Mouse (Mus musculus): Measurements from ENCODE around the gene Ipp. TPM values are rescaled to one million over a fixed set of nuclear protein-coding genes. Genes with fewer than 3 reads are reported as not detected.

Ipp gene
- total RNA-seq, 1 experiment from 2014 or later = 10.0 TPM

DNA sequence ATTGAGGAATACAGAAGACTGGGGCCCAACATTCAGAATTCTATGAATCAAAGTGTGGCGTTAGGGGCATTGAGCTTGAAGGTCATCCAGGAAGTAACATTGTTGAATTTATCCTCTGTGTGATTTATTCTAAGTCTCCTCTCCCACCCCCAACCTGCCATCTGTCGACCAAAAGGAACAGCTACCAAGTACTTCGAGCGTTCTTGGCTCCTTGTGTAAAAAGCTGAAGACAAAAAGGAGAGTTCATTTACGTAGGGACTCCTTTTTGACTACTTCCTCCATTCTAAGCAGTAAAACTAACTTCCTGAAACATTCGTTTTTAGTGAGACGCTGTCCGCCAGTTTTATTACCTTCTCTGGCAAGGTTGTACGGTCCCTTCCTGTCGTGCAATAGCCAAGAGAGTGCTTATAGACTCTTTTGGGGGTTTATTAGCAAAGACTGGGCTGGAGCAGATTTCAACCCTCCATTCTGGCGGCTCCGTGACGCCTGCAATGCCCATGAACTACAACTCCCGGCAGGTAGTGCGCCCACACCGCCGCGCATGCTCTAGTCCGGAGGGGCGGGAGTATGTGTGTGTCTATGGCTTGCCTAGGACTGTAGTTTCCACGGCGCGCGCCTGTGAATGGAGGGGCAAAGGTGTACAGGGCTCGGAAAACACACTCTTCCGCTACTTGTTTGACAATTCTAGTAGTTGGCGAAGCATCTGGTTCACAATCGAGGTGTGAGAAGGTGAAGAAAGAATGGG lies 49.4 kb downstream of the Ipp start:
- peak; percentile 91 for ATAC-seq (replicated peaks; ENCODE audit: insufficient number of reproducible peaks, low FRiP score, low TSS enrichment, poor library complexity, severe bottlenecking)

DNA sequence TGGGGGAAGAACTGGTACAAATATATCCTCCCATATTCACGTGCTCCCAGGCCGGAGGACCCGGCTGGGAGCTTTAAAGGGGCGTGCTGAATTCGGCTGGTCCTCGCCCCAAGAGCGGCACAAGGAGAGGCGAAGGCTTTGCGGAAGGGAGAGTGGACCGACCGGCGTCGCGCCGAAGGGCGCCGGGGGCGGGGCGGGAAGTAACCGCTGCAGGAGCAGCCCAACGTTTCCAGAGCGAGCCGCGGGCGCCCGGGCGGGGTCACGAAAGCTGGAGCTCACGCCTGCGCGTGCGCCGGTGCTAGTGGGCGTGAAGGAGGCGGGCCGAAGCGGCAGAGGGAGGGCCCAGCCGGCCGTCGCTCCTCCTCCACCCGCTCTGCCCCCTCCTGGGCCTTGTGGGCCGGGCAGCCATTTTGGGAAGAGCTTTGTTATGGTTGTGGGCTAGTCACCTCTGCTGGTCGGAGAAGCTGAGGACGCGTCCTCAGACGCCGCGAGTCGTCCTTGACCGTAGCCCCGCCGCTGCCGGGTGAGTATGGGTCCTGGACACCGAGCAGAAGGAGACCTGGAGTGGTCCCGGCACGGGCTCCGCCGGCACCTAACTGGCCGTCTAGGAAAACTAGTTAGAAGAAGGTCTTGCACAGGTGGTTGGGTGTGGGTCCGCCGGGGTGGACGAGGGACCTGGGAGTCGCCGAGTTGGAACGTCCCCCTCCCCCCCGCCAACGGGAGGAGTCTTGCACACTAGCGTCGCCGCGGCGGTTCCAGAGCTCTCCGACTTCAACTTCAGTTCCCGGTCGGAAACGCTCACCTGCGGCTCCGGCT lies 50.2 kb downstream of the Ipp start, which contains the start of gene Gpbp1l1:
Gene Gpbp1l1, plus strand, starts transcription at position 353 of the 816 bp plus-strand sequence.
- ATAC-seq (replicated peaks; ENCODE audit: insufficient number of reproducible peaks, low FRiP score, low TSS enrichment, poor library complexity, severe bottlenecking) = peak; percentile 86

DNA sequence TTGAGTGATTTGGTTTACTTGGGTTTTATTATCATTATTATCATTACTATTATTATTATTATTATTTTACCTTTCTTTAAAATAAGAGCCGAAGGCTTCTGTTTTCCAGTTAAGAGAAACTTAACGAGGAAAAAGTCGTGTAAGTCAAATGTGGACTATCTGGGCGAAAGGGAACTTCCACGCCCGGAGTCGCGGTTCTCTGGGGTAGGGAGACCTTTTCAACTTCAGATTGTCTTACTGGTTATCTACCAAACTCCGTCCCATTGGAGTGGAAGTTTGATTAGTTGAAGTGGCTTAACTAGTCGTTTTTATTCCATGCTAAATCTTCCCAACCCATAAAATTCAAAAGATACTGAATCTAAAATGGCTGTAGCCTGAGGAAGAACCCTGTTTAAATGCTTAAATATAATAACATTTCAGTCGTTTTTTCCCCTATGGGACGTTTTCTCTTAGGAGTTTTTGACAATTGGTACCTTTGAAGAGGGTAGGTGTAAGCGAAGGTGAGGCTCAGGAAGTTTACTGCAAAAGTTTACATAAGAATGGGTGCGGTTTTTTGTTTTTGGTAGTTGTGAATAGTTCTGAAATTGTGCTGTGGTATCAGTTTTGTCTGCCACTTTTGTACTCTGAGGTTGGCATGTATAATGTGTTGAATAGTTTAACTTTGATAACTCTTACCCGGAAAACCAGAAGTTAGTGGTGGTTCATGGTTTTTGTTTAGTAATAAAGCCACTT lies 51.0 kb downstream of the Ipp start:
- no peak for ATAC-seq (replicated peaks; ENCODE audit: insufficient number of reproducible peaks, low FRiP score, low TSS enrichment, poor library complexity, severe bottlenecking)

Other genes starting within 250 kb of the Ipp start
- gene Mast2, start 43.4 kb upstream of the Ipp start, total RNA-seq (2017) = 3.7 to 11.7 TPM (median 7.4 TPM) in 3 replicates
- 3.7 to 7.1 TPM (median 5.7 TPM) in 3 replicates for gene Tmem69, start 48.4 kb downstream of the Ipp start, total RNA-seq (2017)
- gene Gpbp1l1, start 50.1 kb downstream of the Ipp start, total RNA-seq (2017) = 102 to 158 TPM (median 148 TPM) in 3 replicates
- gene Ccdc17, start 89.1 kb downstream of the Ipp start, total RNA-seq (2017) = 4.8 to 9.3 TPM (median 5.5 TPM) in 3 replicates
- gene Nasp, start 120.4 kb downstream of the Ipp start, total RNA-seq (2017) = 146 to 159 TPM (median 150 TPM) in 3 replicates
- 380 to 470 TPM (median 418 TPM) in 3 replicates for gene Akr1a1, start 144.1 kb downstream of the Ipp start, total RNA-seq (2017)
- 173 to 407 TPM (median 323 TPM) in 3 replicates for gene Prdx1, start 178.0 kb downstream of the Ipp start, total RNA-seq (2017)
- 1.6 to 3.3 TPM (median 2.4 TPM) in 3 replicates for gene Mmachc, start 200.9 kb downstream of the Ipp start, total RNA-seq (2017)
- 4.7 to 14.7 TPM (median 10.7 TPM) in 3 replicates for gene Ccdc163, start 201.0 kb downstream of the Ipp start, total RNA-seq (2017)
- gene Tesk2, start 213.4 kb downstream of the Ipp start, total RNA-seq (2017) = 3.6 to 9.1 TPM (median 5.9 TPM) in 3 replicates